In genomic region chr15:83509950-83510804, GRCm38 (mm10) we compare ENCODE assay signal across 8 mouse cellular contexts. TPM values are rescaled to one million over a fixed set of nuclear protein-coding genes. Genes with fewer than 3 reads are reported as not detected.
DNase-seq lines count a peak whose midpoint lies in the region; ATAC-seq and TF ChIP-seq lines count a peak whose summit lies in the region.

No protein-coding gene starts in this region.

- TF ChIP-seq CTCF in liver, adult 2 months (IDR thresholded peaks at IDR 0.05; ENCODE audit: low read depth, low read length), result no peak

- H3K27me3 ChIP-seq in liver, adult 2 months (ENCODE audit: control insufficient read depth, insufficient read depth, low read length), result no peaks in the 10 kb centered on the region
- H3K27me3 ChIP-seq in embryonic facial prominence, embryonic 12.5 days, result no peaks in the 10 kb centered on the region
- no peaks in the 10 kb centered on the region for H3K27me3 ChIP-seq in limb, embryonic 11.5 days (ENCODE audit: control insufficient read depth, insufficient read depth, low read length)
- peaks cover 4% of the 10 kb centered on the region; the same call in 1 of the 2 replicates for H3K27me3 ChIP-seq in neural tube, embryonic 15.5 days (replicated peaks)

- H3K9me3 ChIP-seq in embryonic facial prominence, embryonic 12.5 days, result no peaks in the 10 kb centered on the region
- H3K9me3 ChIP-seq in limb, embryonic 11.5 days (ENCODE audit: control insufficient read depth, low read length), result no peaks in the 10 kb centered on the region
- no peaks in the 10 kb centered on the region for H3K9me3 ChIP-seq in neural tube, embryonic 15.5 days (replicated peaks)

- H3K36me3 ChIP-seq in liver, adult 2 months (ENCODE audit: control insufficient read depth, insufficient read depth, low read length), result no peaks in the 10 kb centered on the region
- H3K36me3 ChIP-seq in embryonic facial prominence, embryonic 12.5 days, result peaks cover 7% of the 10 kb centered on the region; the same call in 1 of the 2 replicates
- H3K36me3 ChIP-seq in limb, embryonic 11.5 days (ENCODE audit: control insufficient read depth, insufficient read depth, low read length), result no peaks in the 10 kb centered on the region; the same call in 1 of the 2 replicates
- H3K36me3 ChIP-seq in neural tube, embryonic 15.5 days, result peaks cover 11% of the 10 kb centered on the region

- peak overlapping the region; percentile 48 for H3K9ac ChIP-seq in liver, adult 2 months (ENCODE audit: low read depth, low read length)
- peak overlapping the region; percentile 59 for H3K9ac ChIP-seq in embryonic facial prominence, embryonic 12.5 days
- peak overlapping the region; percentile 55 for H3K9ac ChIP-seq in limb, embryonic 11.5 days (ENCODE audit: low read length)
- H3K9ac ChIP-seq in neural tube, embryonic 15.5 days (replicated peaks), result peak overlapping the region; percentile 81

- ATAC-seq in embryonic facial prominence, embryonic 12.5 days (ENCODE audit: insufficient number of reproducible peaks, insufficient read depth, low FRiP score, low TSS enrichment), result peak; percentile 66
- ATAC-seq in limb, embryonic 11.5 days (ENCODE audit: insufficient number of reproducible peaks, low FRiP score, low TSS enrichment, low read depth), result peak; percentile 28
- peak; percentile 86 for ATAC-seq in neural tube, embryonic 15.5 days (ENCODE audit: low FRiP score)

- no peak for DNase-seq in liver, adult 2 months (ENCODE audit: extremely low read depth, low read depth, low spot score)
- no peak for DNase-seq in liver
- DNase-seq in limb, embryonic 11.5 days (ENCODE audit: low spot score), result no peak
- no peak for DNase-seq in ovary, adult 18-20 months (ENCODE audit: low spot score)
- DNase-seq in adrenal gland, postnatal 36 days, result no peak
- no peak for DNase-seq in ovary, postnatal 14 days (ENCODE audit: low spot score)

- WGBS in liver, adult 2 months, result 31% methylated on average over 17 of the region's 17 CpGs
- WGBS in embryonic facial prominence, embryonic 12.5 days, result 28% methylated on average over 17 of the region's 17 CpGs
- 29% methylated on average over 17 of the region's 17 CpGs for WGBS in limb, embryonic 11.5 days
- 26% methylated on average over 17 of the region's 17 CpGs for WGBS in neural tube, embryonic 15.5 days

- H3K27ac ChIP-seq in liver, adult 2 months (replicated peaks; ENCODE audit: insufficient read depth, low read depth, low read length), result no peak overlapping the region
- 0 out of 2 replicates have a peak overlapping the region, but pooled peaks have one; percentile 46 for H3K27ac ChIP-seq in embryonic facial prominence, embryonic 12.5 days
- no peak overlapping the region for H3K27ac ChIP-seq in limb, embryonic 11.5 days (replicated peaks; ENCODE audit: low read depth, low read length)
- peak overlapping the region; percentile 93 for H3K27ac ChIP-seq in neural tube, embryonic 15.5 days (replicated peaks)

- TF ChIP-seq POLR2A in liver, adult 2 months (IDR thresholded peaks at IDR 0.05; ENCODE audit: extremely low read depth, insufficient read depth, low read length), result no peak

- no peaks in the 10 kb centered on the region for H3K4me1 ChIP-seq in liver, adult 2 months (ENCODE audit: control insufficient read depth, insufficient read depth, low read length)
- peaks cover 7% of the 10 kb centered on the region; the same call in 1 of the 2 replicates for H3K4me1 ChIP-seq in embryonic facial prominence, embryonic 12.5 days
- H3K4me1 ChIP-seq in limb, embryonic 11.5 days (ENCODE audit: control insufficient read depth, insufficient read depth, low read length), result no peaks in the 10 kb centered on the region
- H3K4me1 ChIP-seq in neural tube, embryonic 15.5 days, result peaks cover 35% of the 10 kb centered on the region

- H3K4me3 ChIP-seq in liver, adult 2 months (ENCODE audit: insufficient read depth, low read depth, low read length), result peak overlapping the region; percentile 38
- peak overlapping the region; percentile 59 for H3K4me3 ChIP-seq in embryonic facial prominence, embryonic 12.5 days
- peak overlapping the region; percentile 51 for H3K4me3 ChIP-seq in limb, embryonic 11.5 days (ENCODE audit: low read depth, low read length)
- H3K4me3 ChIP-seq in neural tube, embryonic 15.5 days (replicated peaks), result peak overlapping the region; percentile 73

- peak overlapping the region; percentile 85 for H3K4me2 ChIP-seq in embryonic facial prominence, embryonic 12.5 days (replicated peaks)
- peak overlapping the region; percentile 61 for H3K4me2 ChIP-seq in limb, embryonic 11.5 days (ENCODE audit: low read depth, severe bottlenecking)
- H3K4me2 ChIP-seq in neural tube, embryonic 15.5 days, result peak overlapping the region; percentile 66

- H3K79me2 ChIP-seq in liver, adult 2 months (ENCODE audit: control insufficient read depth, insufficient read depth, low read length), result no peaks in the 10 kb centered on the region

RNA-seq across cellular contexts. Expression of gene Ttll1, which starts 0.5 kb away (rescaled TPM):
- 1.0 and 1.3 TPM in 2 replicates for total RNA-seq in liver, adult 2 months (2014; rRNA removed)
- polyA plus RNA-seq in liver, adult 2 months (2012; rRNA removed), result 2.1 and 2.2 TPM in 2 replicates
- 26.6 and 27.6 TPM in 2 replicates for polyA plus RNA-seq in embryonic facial prominence, embryonic 12.5 days (2016; fragmentation: Nextera tagmentation; extraction: Ambion mirVana)
- 19.2 and 22.0 TPM in 2 replicates for polyA plus RNA-seq in limb, embryonic 11.5 days (2014; fragmentation: Nextera tagmentation; extraction: Ambion mirVana)
- polyA plus RNA-seq in neural tube, embryonic 15.5 days (2015; fragmentation: Nextera tagmentation; extraction: Ambion mirVana), result 95.7 and 112 TPM in 2 replicates
- total RNA-seq in adrenal gland, postnatal 36 days (2021), result 1 to 10 TPM; 7.6 to 7.7 TPM

RNA-seq across cellular contexts. Expression of gene Bik, which starts 16.5 kb away (rescaled TPM):
- total RNA-seq in liver, adult 2 months (2014; rRNA removed), result 7.0 and 9.3 TPM in 2 replicates
- 6.3 and 7.8 TPM in 2 replicates for polyA plus RNA-seq in liver, adult 2 months (2012; rRNA removed)
- polyA plus RNA-seq in embryonic facial prominence, embryonic 12.5 days (2016; fragmentation: Nextera tagmentation; extraction: Ambion mirVana), result 3.4 TPM in 2 replicates
- 3.2 and 4.1 TPM in 2 replicates for polyA plus RNA-seq in limb, embryonic 11.5 days (2014; fragmentation: Nextera tagmentation; extraction: Ambion mirVana)
- 0.75 and 1.2 TPM in 2 replicates for polyA plus RNA-seq in neural tube, embryonic 15.5 days (2015; fragmentation: Nextera tagmentation; extraction: Ambion mirVana)
- total RNA-seq in adrenal gland, postnatal 36 days (2021), result 1 to 10 TPM; 4.1 to 4.8 TPM

RNA-seq across cellular contexts. Expression of gene Pacsin2, which starts 45.8 kb away (rescaled TPM):
- 34.0 and 34.9 TPM in 2 replicates for total RNA-seq in liver, adult 2 months (2014; rRNA removed)
- 28.9 and 29.1 TPM in 2 replicates for polyA plus RNA-seq in liver, adult 2 months (2012; rRNA removed)
- polyA plus RNA-seq in embryonic facial prominence, embryonic 12.5 days (2016; fragmentation: Nextera tagmentation; extraction: Ambion mirVana), result 49.6 and 54.4 TPM in 2 replicates
- 45.4 and 52.0 TPM in 2 replicates for polyA plus RNA-seq in limb, embryonic 11.5 days (2014; fragmentation: Nextera tagmentation; extraction: Ambion mirVana)
- 25.2 and 39.3 TPM in 2 replicates for polyA plus RNA-seq in neural tube, embryonic 15.5 days (2015; fragmentation: Nextera tagmentation; extraction: Ambion mirVana)
- total RNA-seq in adrenal gland, postnatal 36 days (2021), result 10 to 100 TPM; 85.6 to 94.3 TPM

RNA-seq across cellular contexts. Expression of gene Tspo, which starts 53.2 kb away (rescaled TPM):
- 99.9 and 123 TPM in 2 replicates for total RNA-seq in liver, adult 2 months (2014; rRNA removed)
- polyA plus RNA-seq in liver, adult 2 months (2012; rRNA removed), result 206 and 283 TPM in 2 replicates
- polyA plus RNA-seq in embryonic facial prominence, embryonic 12.5 days (2016; fragmentation: Nextera tagmentation; extraction: Ambion mirVana), result 25.1 and 27.1 TPM in 2 replicates
- polyA plus RNA-seq in limb, embryonic 11.5 days (2014; fragmentation: Nextera tagmentation; extraction: Ambion mirVana), result 46.1 and 51.8 TPM in 2 replicates
- polyA plus RNA-seq in neural tube, embryonic 15.5 days (2015; fragmentation: Nextera tagmentation; extraction: Ambion mirVana), result 9.6 and 30.0 TPM in 2 replicates
- 100 to 1,000 TPM; 495 to 614 TPM for total RNA-seq in adrenal gland, postnatal 36 days (2021)

RNA-seq across cellular contexts. Expression of gene Mcat, which starts 53.4 kb away (rescaled TPM):
- total RNA-seq in liver, adult 2 months (2014; rRNA removed), result 25.9 and 27.9 TPM in 2 replicates
- 29.3 and 30.7 TPM in 2 replicates for polyA plus RNA-seq in liver, adult 2 months (2012; rRNA removed)
- 51.3 and 52.7 TPM in 2 replicates for polyA plus RNA-seq in embryonic facial prominence, embryonic 12.5 days (2016; fragmentation: Nextera tagmentation; extraction: Ambion mirVana)
- 44.9 and 48.4 TPM in 2 replicates for polyA plus RNA-seq in limb, embryonic 11.5 days (2014; fragmentation: Nextera tagmentation; extraction: Ambion mirVana)
- polyA plus RNA-seq in neural tube, embryonic 15.5 days (2015; fragmentation: Nextera tagmentation; extraction: Ambion mirVana), result 31.4 and 36.6 TPM in 2 replicates
- total RNA-seq in adrenal gland, postnatal 36 days (2021), result 10 to 100 TPM; 35.2 to 39.4 TPM

Comparison
In these comparisons a context has a peak if more than half of its experiments do, and no peak if none do; other contexts are left out.
1. H3K27ac ChIP-seq: peak in embryonic facial prominence, embryonic 12.5 days (single experiment) and neural tube, embryonic 15.5 days (single experiment); none in liver, adult 2 months (single experiment) and limb, embryonic 11.5 days (single experiment).
2. ATAC-seq: peak in every context shown above with its lines; median percentile 86 in neural tube, embryonic 15.5 days; 66 in embryonic facial prominence, embryonic 12.5 days; 28 in limb, embryonic 11.5 days.
3. Peak in every context shown above with its lines, with median percentiles within 50 percentile points of each other: H3K4me3 ChIP-seq, H3K9ac ChIP-seq and H3K4me2 ChIP-seq.